Mouse (Mus musculus) lung, embryonic 14.5 days (tissue): ENCODE measurements around the gene Spata46. TPM values are rescaled to one million over a fixed set of nuclear protein-coding genes. Genes with fewer than 3 reads are reported as not detected.
A peak's percentile ranks its signal among the peaks of the same experiment; 100 is the strongest.

Experiments used
- ATAC-seq: fragments of 200-750 bp; cut with Nextera tagmentation; 2 replicates; pipeline ENCODE4 v1.8.0; 2017; ENCODE audit warnings: mild to moderate bottlenecking, moderate TSS enrichment, moderate library complexity; ENCODE audit not compliant: insufficient read depth
- DNase-seq: peaks from one replicate; pipeline ENCODE4 v3.0.0-alpha.2; 2015
- H3K27ac ChIP-seq: fragments of 300-500 bp; sonication (generic); 2 replicates; pipeline ENCODE4 v1.5.1; 2014; ENCODE audit warnings: low read depth, mild to moderate bottlenecking, moderate library complexity
- H3K27me3 ChIP-seq: fragments of 300-500 bp; sonication (generic); 2 replicates; pipeline ENCODE4 v1.6.1; 2014; ENCODE audit warnings: low read length, control low read depth; ENCODE audit not compliant: insufficient read depth
- H3K36me3 ChIP-seq: fragments of 300-500 bp; sonication (generic); 2 replicates; pipeline ENCODE4 v1.6.1; 2014; ENCODE audit warnings: control low read depth; ENCODE audit not compliant: insufficient read depth
- H3K4me1 ChIP-seq: fragments of 300-500 bp; sonication (generic); 2 replicates; pipeline ENCODE4 v1.6.1; 2014; ENCODE audit warnings: antibody characterized with exemption, control low read depth; ENCODE audit not compliant: insufficient read depth
- H3K4me2 ChIP-seq: fragments of 300-500 bp; sonication (generic); 2 replicates; pipeline ENCODE4 v1.6.1; 2014; ENCODE audit warnings: mild to moderate bottlenecking
- H3K4me3 ChIP-seq: fragments of 300-500 bp; sonication (generic); 2 replicates; pipeline ENCODE4 v1.5.1; 2014; ENCODE audit warnings: low read depth, low read length
- H3K9ac ChIP-seq: fragments of 300-500 bp; sonication (generic); 2 replicates; pipeline ENCODE4 v1.6.1; 2014
- H3K9me3 ChIP-seq: fragments of 300-500 bp; sonication (generic); 2 replicates; pipeline ENCODE4 v1.6.1; 2016; ENCODE audit warnings: low read depth, low read length, control low read depth
- CTCF ChIP-seq: IDR thresholded peaks from 2 replicates; pipeline ENCODE4 v1.5.1; 2016; ENCODE audit warnings: antibody characterized with exemption, low read depth
- WGBS: fragments of 180-500 bp; shearing (Covaris S2); extraction: QIAGEN DNeasy Blood & Tissue Kit; methylation state at CpG from one replicate; pipeline ENCODE4 v1.1.7; 2014; 5-methylcytosine and 5-hydroxymethylcytosine counted together
- polyA plus RNA-seq: library from polyadenylated mRNA; unstranded; fragments of >200 nt; fragmentation: Nextera tagmentation; extraction: Ambion mirVana; gene quantifications from 2 replicates; pipeline ENCODE4 v1.2.1, GENCODE M21; 2014

Gene Spata46
- polyA plus RNA-seq, 1 experiment from 2014 or later, result 1.2 TPM

DNA sequence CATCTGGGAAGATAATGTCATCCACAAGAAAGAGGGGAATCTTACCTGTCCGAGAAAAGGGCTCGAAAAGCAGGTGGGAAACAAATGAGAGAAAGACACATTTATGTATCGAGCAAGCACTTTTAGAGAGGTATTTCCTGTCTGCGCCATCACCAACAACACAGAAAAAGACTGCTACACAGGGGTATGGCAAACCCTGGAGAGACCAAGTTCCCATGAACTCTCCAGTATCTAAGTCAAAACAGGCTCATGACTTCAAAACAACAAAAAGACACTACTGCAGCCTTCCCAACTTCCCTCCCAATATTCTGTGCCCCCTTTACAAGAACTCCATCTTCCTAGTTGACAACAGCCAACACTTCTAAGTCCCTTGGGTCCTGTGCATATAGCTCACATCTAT lies 2.4 kb upstream of the Spata46 start, which contains the start of gene Gm7694:
Gene Gm7694, minus strand, starts transcription at position 101 of the 400 bp plus-strand sequence.
- Histone ChIP-seq H3K27me3 (no peaks in the 10 kb centered on the region), H3K9ac (no peak within 1 kb of the TSS), H3K4me3 (no peak within 1 kb of the TSS), H3K27ac (no peak within 1 kb of the TSS), H3K4me1 (no peaks in the 10 kb centered on the region), H3K9me3 (no peaks in the 10 kb centered on the region), H3K36me3 (no peaks in the 10 kb centered on the region), H3K4me2 (no peak within 1 kb of the TSS)
- 95% methylated on average over 4 of the region's 4 CpGs for WGBS
- DNase-seq (no peak), ATAC-seq (no peak)
- TF ChIP-seq CTCF, result no peak

DNA sequence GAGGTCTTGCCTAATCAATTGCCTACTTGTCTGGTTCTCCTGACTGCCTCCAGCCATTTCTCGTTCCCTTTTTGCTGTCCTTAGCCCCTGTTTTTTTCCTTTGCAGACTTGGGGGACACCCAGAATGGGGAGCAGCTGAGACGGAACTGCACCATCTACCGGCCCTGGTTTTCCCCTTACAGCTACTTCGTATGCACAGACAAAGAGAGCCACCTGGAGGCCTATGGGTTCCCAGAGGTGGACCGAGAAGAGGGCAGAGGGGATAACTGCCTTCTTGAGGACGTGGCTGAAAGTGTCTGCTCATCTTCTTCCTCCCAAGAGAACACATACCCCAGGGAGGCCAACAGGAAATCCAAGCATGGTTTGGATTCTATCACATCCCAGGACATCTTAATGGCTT lies 2.8 kb downstream of the Spata46 start:
- Histone ChIP-seq H3K9ac (no peak overlapping the region), H3K36me3 (no peaks in the 10 kb centered on the region), H3K4me2 (no peak overlapping the region), H3K9me3 (no peaks in the 10 kb centered on the region), H3K4me1 (no peaks in the 10 kb centered on the region), H3K27ac (no peak overlapping the region), H3K4me3 (no peak overlapping the region), H3K27me3 (no peaks in the 10 kb centered on the region)
- no peak for TF ChIP-seq CTCF
- WGBS, result 74% methylated on average over 6 of the region's 6 CpGs
- DNase-seq (no peak), ATAC-seq (no peak)

DNA sequence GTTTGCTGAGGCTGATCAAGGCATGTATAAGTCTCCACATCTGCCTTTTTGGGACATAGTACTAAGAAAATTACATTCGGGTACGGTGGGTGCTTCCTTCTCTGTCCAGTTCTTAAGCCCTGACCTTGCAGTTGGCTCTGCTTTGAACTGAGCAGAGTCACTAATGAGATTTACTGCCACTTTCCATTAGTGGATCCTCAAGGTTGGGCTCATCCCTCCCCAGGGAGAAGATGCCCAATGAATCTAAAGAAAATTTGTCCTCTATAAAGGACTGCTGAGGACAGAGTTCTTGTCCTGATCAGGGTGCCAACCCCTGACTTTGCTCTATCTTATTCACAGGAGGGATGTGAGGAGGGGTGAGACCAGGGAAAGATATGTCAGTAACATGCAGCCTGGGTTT lies 13.4 kb downstream of the Spata46 start:
- Histone ChIP-seq H3K27ac (no peak overlapping the region), H3K9me3 (no peaks in the 10 kb centered on the region), H3K4me2 (no peak overlapping the region), H3K27me3 (no peaks in the 10 kb centered on the region), H3K36me3 (no peaks in the 10 kb centered on the region), H3K9ac (no peak overlapping the region), H3K4me3 (no peak overlapping the region), H3K4me1 (no peaks in the 10 kb centered on the region)
- DNase-seq (no peak), ATAC-seq (no peak)
- TF ChIP-seq CTCF, result no peak
- 94% methylated on average over 2 of the region's 2 CpGs for WGBS

DNA sequence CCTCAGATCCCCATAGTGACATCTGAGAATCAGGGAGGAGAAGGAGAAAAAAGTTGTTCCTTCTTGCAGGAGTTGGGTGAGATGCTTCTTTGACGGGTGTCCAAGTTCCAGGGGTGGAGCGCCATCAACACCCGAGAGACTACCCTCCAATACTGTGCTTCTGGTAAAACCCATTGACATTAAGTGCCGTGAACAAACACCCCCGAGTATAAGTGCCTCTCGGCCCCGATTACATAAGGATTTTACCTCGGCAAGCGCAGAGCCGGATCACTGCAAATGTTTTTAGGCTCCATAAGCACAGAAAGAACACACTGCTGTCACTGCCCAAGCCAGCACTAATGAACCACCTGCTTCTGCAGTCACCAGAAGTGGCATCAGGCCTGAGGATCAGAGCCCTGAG lies 14.4 kb downstream of the Spata46 start:
- Histone ChIP-seq H3K27ac (no peak overlapping the region), H3K9me3 (no peaks in the 10 kb centered on the region), H3K4me1 (no peaks in the 10 kb centered on the region), H3K9ac (no peak overlapping the region), H3K4me2 (no peak overlapping the region), H3K27me3 (no peaks in the 10 kb centered on the region), H3K4me3 (no peak overlapping the region), H3K36me3 (no peaks in the 10 kb centered on the region)
- ATAC-seq (peak; percentile 65; the same call in 1 of the 2 replicates), DNase-seq (peak; percentile 40)
- no peak for TF ChIP-seq CTCF
- WGBS, result 66% methylated on average over 10 of the region's 10 CpGs

DNA sequence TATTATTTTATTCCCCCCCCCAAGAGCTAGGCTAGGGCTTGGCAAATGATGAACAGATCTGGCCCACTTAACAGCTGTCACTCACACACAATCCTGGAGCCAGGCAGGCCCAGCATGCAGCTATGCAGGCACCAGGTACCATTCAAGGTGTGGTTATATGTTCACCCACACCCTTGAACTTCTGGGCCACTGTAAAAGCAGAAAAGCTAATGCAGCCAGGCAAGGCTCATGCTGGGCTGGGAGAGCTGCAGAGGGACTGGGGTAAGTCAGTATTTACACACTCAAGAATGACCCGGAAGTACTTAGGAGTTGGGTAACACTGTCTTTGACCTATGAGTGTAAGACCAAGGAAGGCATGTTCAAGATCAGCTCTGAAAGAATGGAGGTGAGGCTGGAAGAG lies 15.7 kb downstream of the Spata46 start:
- no peak for ATAC-seq
- no peak overlapping the region for H3K9ac ChIP-seq
- H3K27ac ChIP-seq, result no peak overlapping the region
- no peaks in the 10 kb centered on the region for H3K4me1 ChIP-seq
- H3K36me3 ChIP-seq, result no peaks in the 10 kb centered on the region
- no peaks in the 10 kb centered on the region for H3K9me3 ChIP-seq
- no peak overlapping the region for H3K4me2 ChIP-seq
- no peak for DNase-seq
- H3K4me3 ChIP-seq, result no peak overlapping the region
- H3K27me3 ChIP-seq, result no peaks in the 10 kb centered on the region
- WGBS, result 79% methylated on average over 1 of the region's 1 CpGs
- no peak for TF ChIP-seq CTCF

DNA sequence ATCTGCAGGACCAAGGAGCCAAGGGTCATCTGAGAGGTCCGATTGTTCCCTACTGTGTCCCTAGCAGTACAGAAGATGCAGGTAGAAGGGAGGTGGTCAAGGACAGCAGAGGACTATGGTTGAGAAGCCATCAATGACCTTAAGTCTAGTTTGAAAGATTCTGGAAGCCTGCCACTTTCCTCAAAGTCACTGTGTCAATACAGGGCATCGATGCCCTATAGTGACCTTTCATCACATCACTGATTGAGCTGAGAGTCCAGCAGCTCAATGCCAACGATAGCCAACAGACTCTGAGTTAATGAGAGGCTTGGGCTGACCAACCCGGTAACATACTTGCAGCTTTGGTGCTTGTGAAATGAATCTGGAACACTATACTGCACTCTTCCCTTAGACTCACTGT lies 16.7 kb downstream of the Spata46 start:
- H3K4me2 ChIP-seq, result no peak overlapping the region
- ATAC-seq, result no peak
- no peaks in the 10 kb centered on the region for H3K9me3 ChIP-seq
- H3K27ac ChIP-seq, result no peak overlapping the region
- no peaks in the 10 kb centered on the region for H3K36me3 ChIP-seq
- no peak for TF ChIP-seq CTCF
- H3K9ac ChIP-seq, result no peak overlapping the region
- H3K27me3 ChIP-seq, result no peaks in the 10 kb centered on the region
- 83% methylated on average over 4 of the region's 4 CpGs for WGBS
- no peaks in the 10 kb centered on the region for H3K4me1 ChIP-seq
- DNase-seq, result no peak
- H3K4me3 ChIP-seq, result no peak overlapping the region

DNA sequence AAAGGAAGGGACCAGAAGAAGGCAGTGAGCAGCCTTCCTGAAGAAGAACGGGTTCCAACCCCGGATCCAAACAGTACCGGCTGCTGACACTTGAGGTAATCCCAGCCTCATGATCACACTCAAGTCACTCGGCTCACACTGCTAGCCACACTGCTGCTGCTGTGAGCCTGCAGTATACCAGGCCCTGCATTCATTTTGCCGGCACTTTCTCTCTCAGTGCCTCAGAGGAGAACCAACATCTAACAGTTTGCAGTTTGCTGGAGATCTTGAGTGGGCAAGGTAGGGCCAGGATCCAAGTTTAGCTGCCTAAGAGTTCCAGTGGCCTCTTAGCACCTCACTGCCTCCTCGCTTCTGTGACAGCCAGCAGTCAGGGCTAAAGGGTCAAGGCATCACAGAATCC lies 23.3 kb downstream of the Spata46 start:
- TF ChIP-seq CTCF, result no peak
- WGBS, result 56% methylated on average over 6 of the region's 6 CpGs
- H3K4me2 ChIP-seq, result no peak overlapping the region
- no peak overlapping the region for H3K9ac ChIP-seq
- H3K4me3 ChIP-seq, result no peak overlapping the region
- H3K9me3 ChIP-seq, result no peaks in the 10 kb centered on the region
- DNase-seq (no peak), ATAC-seq (no peak)
- H3K4me1 ChIP-seq, result no peaks in the 10 kb centered on the region
- no peaks in the 10 kb centered on the region for H3K27me3 ChIP-seq
- no peaks in the 10 kb centered on the region for H3K36me3 ChIP-seq
- H3K27ac ChIP-seq, result no peak overlapping the region

DNA sequence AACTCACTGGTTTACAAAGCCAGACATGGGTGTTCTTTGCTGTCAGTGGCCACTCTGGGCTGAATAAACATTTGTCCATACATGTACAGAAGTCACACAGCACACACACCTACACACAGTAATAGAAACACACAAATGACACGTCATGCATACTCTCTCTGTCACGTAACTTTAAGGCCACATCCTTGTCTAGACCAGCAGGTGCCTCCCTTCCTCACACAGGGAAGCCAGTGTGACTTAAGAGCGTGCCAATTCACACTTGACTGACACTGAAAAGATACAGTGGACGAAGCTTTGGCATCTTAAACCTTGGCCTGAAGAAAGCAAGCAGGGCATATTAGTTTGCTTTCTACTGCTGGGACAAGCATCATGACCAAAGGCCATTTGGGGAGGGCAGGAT lies 24.2 kb downstream of the Spata46 start:
- Histone ChIP-seq H3K36me3 (no peaks in the 10 kb centered on the region), H3K27me3 (no peaks in the 10 kb centered on the region), H3K4me1 (no peaks in the 10 kb centered on the region), H3K4me3 (no peak overlapping the region), H3K27ac (no peak overlapping the region), H3K9ac (no peak overlapping the region), H3K4me2 (no peak overlapping the region), H3K9me3 (no peaks in the 10 kb centered on the region)
- WGBS, result 76% methylated on average over 4 of the region's 4 CpGs
- no peak for TF ChIP-seq CTCF
- ATAC-seq (no peak), DNase-seq (no peak)
